Mouse (Mus musculus) urinary bladder, postnatal 10 days (tissue): ENCODE measurements around the gene Faim2.

Source experiments
- DNase-seq: peaks from one replicate; pipeline ENCODE4 v3.0.0; 2022; ENCODE audit warnings: low spot score

The Faim2 gene

DNA sequence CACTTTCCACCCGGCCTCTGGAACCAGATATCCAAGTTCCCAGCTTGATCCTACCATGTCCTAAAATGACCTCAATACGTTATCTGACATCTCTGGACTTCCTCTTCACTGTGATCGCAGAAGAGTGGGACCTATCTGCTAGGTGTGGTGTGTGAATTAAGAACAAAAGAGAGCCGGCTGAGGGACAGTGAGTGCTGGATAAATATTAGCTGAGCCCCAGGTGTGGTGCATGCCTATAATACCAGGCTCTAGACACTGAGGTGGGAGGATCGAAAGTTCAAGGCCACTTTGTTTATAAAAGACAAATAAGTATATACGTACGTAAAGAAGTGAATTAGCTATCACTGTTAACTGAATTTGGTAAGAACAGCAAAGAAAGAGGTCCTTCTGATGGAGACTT lies 18.1 kb downstream of the Faim2 start:
- DNase-seq = no peak

- DNase-seq = no peak
Observed at GRCm38 (mm10) chr15:99505324-99506095, 22.5 kb downstream of the Faim2 start.

GRCm38 (mm10) chr15:99503256-99503655 lies 24.7 kb downstream of the Faim2 start:
- DNase-seq = no peak

DNA sequence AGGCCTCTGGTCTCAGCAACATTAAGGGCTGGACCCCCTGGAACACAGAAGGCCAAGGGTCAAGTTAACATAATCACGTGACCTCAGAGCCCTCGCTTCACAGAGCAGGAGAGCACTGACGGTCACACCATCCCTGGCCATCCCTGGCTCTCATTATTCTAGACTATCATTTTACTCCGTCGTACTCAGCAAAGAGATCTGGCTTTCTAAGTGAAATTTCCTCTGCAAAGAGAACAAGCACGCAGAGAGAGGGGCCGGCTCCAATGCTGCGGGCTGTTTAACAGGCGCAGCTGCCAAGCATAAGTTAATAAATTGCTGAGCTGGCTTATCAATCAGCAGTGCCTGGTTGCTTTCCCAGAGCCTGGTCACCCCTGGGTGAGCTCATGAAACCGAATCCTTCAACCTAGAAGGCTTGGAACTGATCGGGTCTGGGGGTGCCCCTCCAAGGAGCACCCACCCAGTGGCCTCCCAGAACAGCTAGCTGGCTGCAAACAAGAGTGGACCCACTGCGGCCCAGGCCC lies 25.6 kb downstream of the Faim2 start:
- no peak for DNase-seq

- DNase-seq = no peak
Observed at GRCm38 (mm10) chr15:99501292-99502260, 26.4 kb downstream of the Faim2 start.

DNA sequence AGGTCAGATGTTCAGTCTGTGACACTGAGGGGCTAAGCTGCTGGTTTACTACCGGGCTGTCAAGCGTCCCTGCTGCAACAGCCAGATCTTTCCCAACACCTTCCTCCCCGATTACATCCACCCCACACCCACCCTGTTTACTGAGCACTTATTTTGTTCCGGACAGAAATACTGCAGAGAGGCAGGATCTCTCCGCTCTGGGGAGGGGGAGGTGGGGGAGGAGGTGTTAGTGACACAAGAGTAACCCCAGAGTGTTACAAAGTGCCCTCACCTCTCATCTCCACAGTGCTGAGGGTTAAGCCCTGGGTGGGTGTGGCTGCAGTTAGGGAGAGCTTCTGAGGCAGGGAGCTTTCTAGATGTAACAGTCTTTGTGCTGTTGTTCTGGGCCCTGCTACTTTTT lies 27.6 kb downstream of the Faim2 start:
- no peak for DNase-seq

- DNase-seq = no peak
Observed at GRCm38 (mm10) chr15:99499726-99500125, 28.2 kb downstream of the Faim2 start.

GRCm38 (mm10) chr15:99498781-99499180 lies 29.2 kb downstream of the Faim2 start:
- DNase-seq = no peak

GRCm38 (mm10) chr15:99498356-99498755 lies 29.6 kb downstream of the Faim2 start:
- DNase-seq = no peak

DNA sequence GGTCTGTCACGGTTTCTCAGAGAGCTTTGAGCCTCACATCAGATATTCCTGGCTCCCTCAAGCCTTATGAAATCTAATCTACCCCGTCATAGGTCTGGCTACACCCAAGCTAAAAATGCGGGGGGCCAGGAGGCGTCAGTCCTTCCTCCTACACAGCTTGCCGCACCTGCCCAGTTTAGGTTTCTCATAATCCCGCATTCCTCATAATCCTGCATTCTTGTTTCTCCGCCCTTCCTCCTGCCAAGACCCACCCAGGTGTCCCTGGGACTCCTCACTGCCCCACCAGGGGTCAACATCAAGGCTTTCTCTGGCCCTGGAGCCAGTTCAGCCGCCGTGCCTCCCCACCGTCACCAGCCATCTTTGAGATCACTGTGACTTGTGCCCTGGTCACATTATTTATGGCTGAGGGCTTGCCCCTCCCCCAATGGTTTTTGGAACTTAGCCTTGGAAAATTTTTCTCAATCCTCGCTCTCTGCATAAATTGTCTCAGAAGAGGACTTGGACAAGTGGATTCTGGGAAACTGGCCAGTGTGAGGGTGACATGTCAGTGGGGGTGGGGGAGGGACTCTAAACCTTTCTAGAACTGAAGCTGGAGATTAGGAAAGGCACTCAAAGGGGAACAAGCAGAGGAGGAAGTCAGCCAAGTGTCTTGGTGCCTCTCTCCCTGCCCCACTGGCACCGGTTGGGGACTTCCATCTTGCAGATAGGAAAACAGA lies 30.3 kb downstream of the Faim2 start:
- DNase-seq = no peak

DNA sequence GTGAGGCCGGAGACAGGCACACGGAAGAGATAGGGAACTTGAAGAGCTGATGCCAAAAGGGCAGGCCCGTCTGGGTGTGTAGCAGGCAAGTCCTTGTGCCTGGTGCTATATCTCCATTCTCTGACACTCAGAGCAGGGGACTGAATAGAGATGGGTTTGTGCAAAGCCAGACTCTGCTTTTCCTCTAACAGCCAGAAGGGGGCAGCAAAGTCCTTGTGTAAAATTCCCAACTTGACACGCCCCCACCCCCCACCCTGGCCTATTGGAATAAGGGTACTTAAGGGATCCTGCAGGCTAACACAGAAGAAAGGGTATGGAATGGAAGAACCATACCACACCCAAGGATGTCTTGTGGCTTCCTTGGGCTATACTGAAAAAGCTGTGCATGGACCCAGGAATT lies 30.9 kb downstream of the Faim2 start:
- no peak for DNase-seq

DNA sequence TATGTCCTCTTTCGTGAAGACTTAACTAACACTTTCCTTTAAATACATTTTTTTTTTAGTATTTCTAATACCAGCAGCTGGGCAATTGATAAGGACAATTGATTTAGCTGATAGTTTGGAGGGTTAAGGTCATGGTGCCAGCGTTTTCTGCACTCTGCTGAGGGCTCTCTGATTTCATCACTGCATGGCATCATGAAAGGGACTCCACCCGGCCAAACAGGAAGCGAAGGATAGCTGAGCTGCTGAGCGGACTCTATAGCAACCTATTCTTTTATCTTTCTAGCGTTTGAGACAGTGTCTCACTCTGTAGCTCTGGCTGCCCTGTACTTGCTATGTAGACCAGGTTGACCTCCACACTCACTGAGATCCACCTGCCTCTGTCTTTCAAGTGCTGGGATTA lies 43.2 kb downstream of the Faim2 start:
- DNase-seq = no peak

DNA sequence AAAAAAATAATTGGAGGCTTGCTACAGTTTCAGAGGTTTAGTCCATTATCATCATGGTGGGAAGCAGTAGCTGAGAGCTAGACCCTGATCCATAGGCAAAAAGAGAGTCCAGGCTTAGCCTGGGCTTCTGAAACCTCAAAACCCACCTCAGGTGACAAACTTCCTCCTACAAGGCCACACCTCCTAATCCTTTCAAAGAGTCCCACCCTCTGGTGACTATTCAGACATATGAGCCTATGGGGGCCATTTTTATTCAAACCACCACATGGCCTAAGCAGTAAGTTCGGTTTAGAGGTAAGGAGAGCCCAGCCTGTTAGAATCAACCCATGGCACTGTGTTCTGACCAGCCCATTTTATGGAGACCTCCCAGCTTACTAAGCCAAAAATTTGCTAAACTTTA lies 52.2 kb downstream of the Faim2 start:
- DNase-seq = no peak

- peak; percentile 51 for DNase-seq
Observed at GRCm38 (mm10) chr15:99474576-99474926, 53.4 kb downstream of the Faim2 start, which contains the start of gene Bcdin3d. TSS of gene Bcdin3d (minus strand) at chr15:99474730.

DNA sequence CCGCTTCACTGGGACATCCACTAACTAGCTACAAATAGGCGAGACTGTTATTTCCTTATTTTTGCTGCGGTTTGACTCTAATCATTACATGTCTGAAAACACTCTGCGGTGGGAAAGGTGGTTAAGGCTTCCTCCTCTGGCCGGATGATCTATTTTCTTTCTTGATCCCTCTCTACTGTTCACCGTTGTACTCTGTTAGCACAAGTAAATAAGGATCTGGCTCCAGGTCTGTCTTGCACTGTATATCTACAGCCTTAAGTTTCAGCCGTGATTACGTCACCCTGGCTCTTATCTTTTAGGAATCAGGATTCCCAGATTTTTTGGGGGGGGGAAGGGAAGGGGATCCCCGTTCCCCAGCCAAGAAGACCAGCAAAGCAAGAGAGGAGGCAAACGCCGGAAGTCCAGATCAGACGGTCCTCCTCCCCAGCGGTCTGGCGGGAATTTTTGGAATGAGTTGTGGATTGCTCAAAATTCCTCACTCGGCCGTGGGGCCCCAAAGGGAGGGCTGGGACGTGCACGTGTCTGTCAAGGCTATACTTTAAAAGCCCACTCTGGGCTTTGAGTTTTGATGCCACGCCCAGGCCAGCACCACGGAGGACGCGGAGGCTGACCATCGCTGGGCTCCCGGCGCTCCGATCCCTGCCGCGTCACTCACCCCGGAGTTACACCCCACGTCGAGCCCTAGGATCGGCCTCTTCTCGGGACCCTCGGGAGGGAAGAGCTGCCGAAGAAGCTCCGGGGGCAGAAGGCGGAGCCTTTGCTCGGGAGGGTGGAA lies 54.0 kb downstream of the Faim2 start:
- DNase-seq = no peak

- no peak for DNase-seq
Observed at GRCm38 (mm10) chr15:99472972-99473371, 55.0 kb downstream of the Faim2 start.

DNA sequence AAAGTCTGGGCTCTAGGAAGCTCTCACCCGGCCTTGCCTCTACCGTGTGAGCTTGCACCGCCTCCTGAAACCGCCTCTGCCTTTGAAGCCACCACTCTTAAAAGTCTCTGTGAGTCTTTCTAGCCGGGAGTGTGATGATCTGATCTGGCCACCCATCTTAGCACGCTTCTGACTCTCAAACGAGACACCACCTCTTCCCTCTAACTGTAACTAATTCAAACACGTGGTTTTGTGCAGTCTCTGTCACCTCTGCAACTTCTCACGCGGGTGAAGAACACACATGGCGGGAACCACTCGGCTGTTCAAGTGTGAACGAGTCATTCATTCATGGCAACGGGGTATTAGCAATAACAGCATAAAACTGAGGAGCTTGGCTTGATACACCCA lies 56.3 kb downstream of the Faim2 start:
- DNase-seq = no peak

DNA sequence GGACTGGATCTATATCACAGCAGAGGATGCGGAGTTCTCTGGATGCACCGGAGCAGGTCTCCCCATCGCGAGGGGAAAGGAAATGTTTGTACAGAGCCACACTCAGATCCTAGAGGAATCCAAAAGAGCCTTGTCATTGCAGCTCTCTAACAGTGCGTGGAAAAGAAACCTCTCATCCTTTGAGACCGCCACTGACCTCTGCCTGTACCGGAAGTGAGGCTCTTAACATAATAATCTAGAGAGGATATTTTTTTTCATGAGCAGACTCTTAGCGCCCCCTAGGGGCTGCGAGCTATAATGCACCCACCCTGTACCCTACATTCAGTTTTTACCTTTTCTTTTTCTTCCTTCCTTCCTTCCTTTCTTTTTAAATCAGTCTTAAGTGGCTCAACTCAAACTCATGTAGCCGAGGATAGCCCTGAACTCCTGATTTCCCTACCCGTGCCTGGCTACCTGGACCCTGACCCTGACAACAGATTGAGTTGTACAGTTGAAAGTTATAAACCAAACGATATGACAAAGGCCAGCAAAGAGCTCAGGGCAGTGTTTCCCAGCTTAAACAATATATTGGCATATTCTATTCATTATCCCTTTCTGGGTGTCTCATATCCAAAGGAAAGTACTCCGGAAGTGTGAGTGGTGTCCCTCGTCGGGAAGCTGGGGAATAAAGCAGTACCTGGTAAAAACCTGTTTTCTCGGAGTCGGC lies 56.8 kb downstream of the Faim2 start:
- no peak for DNase-seq

GRCm38 (mm10) chr15:99470224-99470761 lies 57.7 kb downstream of the Faim2 start:
- no peak for DNase-seq

DNA sequence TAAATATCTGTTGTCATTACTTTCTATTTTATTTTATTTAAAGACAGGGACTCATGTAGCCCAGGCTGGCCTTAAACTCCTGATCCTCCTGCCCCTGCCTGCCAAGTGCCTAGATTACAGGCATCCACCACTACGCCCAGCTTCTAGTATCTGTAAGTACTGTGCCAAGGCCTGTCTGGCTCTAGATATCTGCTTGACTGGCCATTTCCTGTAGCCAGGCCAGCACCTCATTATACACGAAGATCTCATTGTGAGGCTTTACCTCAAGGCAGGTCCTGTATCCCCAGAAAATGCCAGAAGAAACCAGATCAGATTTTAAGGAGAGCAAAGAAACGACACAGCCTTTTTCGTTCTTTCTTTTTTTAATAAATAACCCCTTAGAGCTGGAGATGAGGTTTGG lies 58.2 kb downstream of the Faim2 start:
- no peak for DNase-seq

DNA sequence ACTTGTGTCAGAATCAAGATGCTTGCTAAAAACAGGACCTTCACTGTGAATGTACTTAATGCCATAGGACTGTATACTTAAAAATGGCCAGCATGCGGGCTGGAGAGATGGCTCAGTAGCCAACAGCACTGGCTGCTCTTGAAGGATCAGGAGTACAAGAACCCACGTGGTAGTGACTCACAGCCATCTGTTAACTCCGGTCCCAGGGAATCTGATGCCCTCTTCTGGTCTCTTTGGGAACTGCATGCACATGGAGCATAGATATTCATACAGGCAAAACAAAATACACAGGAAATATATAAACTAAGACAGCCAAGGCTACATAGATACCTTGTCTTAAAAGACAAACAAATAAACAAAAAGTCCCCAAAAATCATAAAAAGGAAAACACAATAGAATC lies 58.9 kb downstream of the Faim2 start:
- DNase-seq = no peak
